Mouse (Mus musculus): ENCODE measurements around the gene Stard3.

- TF ChIP-seq CTCF (IDR thresholded peaks at IDR 0.05; ENCODE audit: borderline replicate concordance, insufficient read depth, low read length) (peak; percentile 25; the same call in 1 of the 2 replicates), POLR2A (IDR thresholded peaks at IDR 0.05; ENCODE audit: low read depth, low read length) (no peak)
Observed at GRCm38 (mm10) chr11:98336245-98337107, 21.7 kb upstream of the Stard3 start.
